ENCODE assay signal across 40 mouse cellular contexts in genomic region chr3:146625766-146626165, GRCm38 (mm10). TPM values are rescaled to one million over a fixed set of nuclear protein-coding genes. Genes with fewer than 3 reads are reported as not detected.
DNase-seq lines count a peak whose midpoint lies in the region; ATAC-seq lines count a peak whose summit lies in the region.
"Had no signal": no experiment of that assay in that cellular context is flagged by ENCODE, and none has a peak within 500 bp of the region (broad histone marks: within the 10 kb centered on the region; RNA-seq: fewer than 3 reads in every experiment).

No protein-coding gene starts in this region.

- DNase-seq in heart, adult 11 months = peak; percentile 64
- DNase-seq in right cerebral cortex, adult 18-20 months = peak; percentile 40
- DNase-seq in right cerebral cortex, postnatal 14 days = no peak
- peak; percentile 31 to 83 for DNase-seq in left cerebral cortex, postnatal 25 days (ENCODE audit: low spot score in 2 of 2)
- DNase-seq in c-Kit-positive CD71-positive TER-119-positive erythroid progenitor cells, embryonic 14.5 days (ENCODE audit: low spot score) = no peak
- DNase-seq in spleen, postnatal 4 days (ENCODE audit: low spot score in 2 of 2) = no peak
- DNase-seq: adrenal gland, postnatal 25 days; B cell, adult 2 months; cerebellum, adult 2 months; cerebellum, postnatal 25 days; gastrocnemius, adult 2 months; gastrocnemius, postnatal 36 days; heart, adult 2 months; heart, postnatal 10 days; kidney, adult 11 months; kidney, postnatal 14 days; liver; thymus, adult 18-20 months; thymus, postnatal 25 days had no signal

- H3K4me3 ChIP-seq in heart, embryonic 11.5 days (ENCODE audit: low read depth, low read length) = no peak overlapping the region
- H3K4me3 ChIP-seq: gastrocnemius, adult 2 months; heart, adult 2 months; heart, embryonic 13.5 days; liver, embryonic 15.5 days; lung, embryonic 15.5 days; midbrain, embryonic 10.5 days; midbrain, embryonic 15.5 days; neural tube, embryonic 15.5 days had no signal

- H3K9ac ChIP-seq in heart, embryonic 11.5 days (ENCODE audit: low read depth, low read length) = no peak overlapping the region
- H3K9ac ChIP-seq: heart, embryonic 13.5 days; hindbrain, embryonic 14.5 days; liver, embryonic 15.5 days; lung, embryonic 15.5 days; midbrain, embryonic 15.5 days; neural tube, embryonic 15.5 days had no signal

- intact Hi-C loops in left cerebral cortex, postnatal 25 days (cut with DNase I) = loop anchor here (1.0 kb wide), 1 partner anchor 86 kb away; no protein-coding TSS in a partner anchor

- 71% methylated on average over 4 of the region's 4 CpGs for WGBS in heart, embryonic 11.5 days (ENCODE audit: insufficient replicate concordance)

- no peaks in the 10 kb centered on the region for H3K9me3 ChIP-seq in heart, embryonic 11.5 days (replicated peaks; ENCODE audit: control insufficient read depth, low read length)
- H3K9me3 ChIP-seq: heart, embryonic 13.5 days; liver, embryonic 15.5 days; lung, embryonic 15.5 days; midbrain, embryonic 10.5 days; midbrain, embryonic 15.5 days; neural tube, embryonic 15.5 days had no signal

- no peak for ATAC-seq in heart, embryonic 11.5 days (replicated peaks; ENCODE audit: insufficient number of reproducible peaks, low FRiP score, low TSS enrichment)
- ATAC-seq: forebrain, embryonic 14.5 days; inflammation-experienced regulatory T-cells, adult 6 months; midbrain, embryonic 15.5 days had no signal

- no peak overlapping the region for H3K27ac ChIP-seq in heart, embryonic 11.5 days (ENCODE audit: low read depth, low read length)
- H3K27ac ChIP-seq: gastrocnemius, adult 2 months; heart, adult 2 months; heart, embryonic 13.5 days; hindbrain, embryonic 14.5 days; liver, embryonic 15.5 days; lung, embryonic 15.5 days; midbrain, embryonic 10.5 days; midbrain, embryonic 15.5 days; neural tube, embryonic 15.5 days had no signal

- no peaks in the 10 kb centered on the region for H3K4me1 ChIP-seq in heart, embryonic 11.5 days (ENCODE audit: control insufficient read depth, insufficient read depth, low read length)
- H3K4me1 ChIP-seq: liver, embryonic 15.5 days; lung, embryonic 15.5 days; midbrain, embryonic 15.5 days; neural tube, embryonic 15.5 days had no signal

- H3K36me3 ChIP-seq in heart, embryonic 11.5 days (ENCODE audit: control insufficient read depth, insufficient read depth, low read length) = no peaks in the 10 kb centered on the region
- H3K36me3 ChIP-seq: heart, embryonic 13.5 days; liver, embryonic 15.5 days; lung, embryonic 15.5 days; midbrain, embryonic 10.5 days; midbrain, embryonic 15.5 days; neural tube, embryonic 15.5 days had no signal

- H3K4me2 ChIP-seq in heart, embryonic 11.5 days = no peak overlapping the region
- H3K4me2 ChIP-seq: heart, embryonic 13.5 days; hindbrain, embryonic 14.5 days; liver, embryonic 15.5 days; lung, embryonic 15.5 days; midbrain, embryonic 15.5 days; neural tube, embryonic 15.5 days had no signal

- no peaks in the 10 kb centered on the region for H3K27me3 ChIP-seq in heart, embryonic 11.5 days (ENCODE audit: control insufficient read depth, insufficient read depth, low read length)
- H3K27me3 ChIP-seq: heart, embryonic 13.5 days; liver, embryonic 15.5 days; lung, embryonic 15.5 days; midbrain, embryonic 15.5 days; neural tube, embryonic 15.5 days had no signal

RNA-seq across cellular contexts. Expression of gene Dnase2b, which starts 10.4 kb away (rescaled TPM):
- not detected in 2 replicates for polyA plus RNA-seq in heart, embryonic 11.5 days (2014; fragmentation: Nextera tagmentation; extraction: Ambion mirVana)
- not detected for total RNA-seq in left cerebral cortex, postnatal 25 days (2021)
- total RNA-seq: adrenal gland, adult 18-20 months; adrenal gland, postnatal 25 days; gastrocnemius, postnatal 36 days; heart, adult 2 months; heart, postnatal 10 days; hematopoietic stem cell, adult 5-6 weeks; layer of hippocampus, adult 18-20 months; layer of hippocampus, postnatal 14 days; megakaryocyte progenitor cell, adult 5-6 weeks had no signal
- polyA plus RNA-seq: brain, embryonic 14.5 days; cerebellum, adult 2 months; embryonic facial prominence, embryonic 11.5 days; forebrain, embryonic 14.5 days; heart, adult 2 months; heart, embryonic 13.5 days; hindbrain, embryonic 14.5 days; inflammation-experienced regulatory T-cells, adult 6 months; kidney, embryonic 14.5 days; limb, embryonic 11.5 days; lung, embryonic 15.5 days; midbrain, embryonic 10.5 days; midbrain, embryonic 15.5 days; neural tube, embryonic 15.5 days; small intestine, adult 2 months had no signal

RNA-seq across cellular contexts. Expression of gene 4930503B20Rik, which starts 25.4 kb away (rescaled TPM):
- polyA plus RNA-seq in heart, embryonic 11.5 days (2014; fragmentation: Nextera tagmentation; extraction: Ambion mirVana) = not detected in 2 replicates
- under 1 TPM in 1 of 2 experiments, not detected in 1; 0.37 TPM for total RNA-seq in left cerebral cortex, postnatal 25 days (2021)
- total RNA-seq: adrenal gland, adult 18-20 months; gastrocnemius, adult 2 months; gastrocnemius, postnatal 36 days; heart, adult 2 months; heart, postnatal 10 days; hematopoietic stem cell, adult 5-6 weeks; layer of hippocampus, adult 18-20 months; layer of hippocampus, postnatal 14 days; megakaryocyte progenitor cell, adult 5-6 weeks had no signal
- polyA plus RNA-seq: cerebellum, adult 2 months; embryonic facial prominence, embryonic 11.5 days; forebrain, embryonic 14.5 days; heart, embryonic 13.5 days; hindbrain, embryonic 14.5 days; inflammation-experienced regulatory T-cells, adult 6 months; kidney, embryonic 14.5 days; limb, embryonic 11.5 days; liver, embryonic 15.5 days; midbrain, embryonic 10.5 days; midbrain, embryonic 15.5 days; neural tube, embryonic 15.5 days; small intestine, adult 2 months; stomach, embryonic 16.5 days had no signal

RNA-seq across cellular contexts. Expression of gene Uox, which starts 55.5 kb away (rescaled TPM):
- polyA plus RNA-seq in heart, embryonic 11.5 days (2014; fragmentation: Nextera tagmentation; extraction: Ambion mirVana) = not detected in 2 replicates
- total RNA-seq in left cerebral cortex, postnatal 25 days (2021) = under 1 TPM; 0.39 to 0.80 TPM
- total RNA-seq: adrenal gland, postnatal 25 days; gastrocnemius, adult 2 months; heart, adult 2 months; heart, postnatal 10 days; hematopoietic stem cell, adult 5-6 weeks; layer of hippocampus, postnatal 14 days; megakaryocyte progenitor cell, adult 5-6 weeks had no signal
- polyA plus RNA-seq: brain, embryonic 14.5 days; embryonic facial prominence, embryonic 11.5 days; forebrain, embryonic 14.5 days; heart, adult 2 months; hindbrain, embryonic 14.5 days; kidney, embryonic 14.5 days; limb, embryonic 11.5 days; midbrain, embryonic 10.5 days; midbrain, embryonic 15.5 days; neural tube, embryonic 15.5 days had no signal

RNA-seq across cellular contexts. Expression of gene Samd13, which starts 59.6 kb away (rescaled TPM):
- 1.2 and 1.7 TPM in 2 replicates for polyA plus RNA-seq in heart, embryonic 11.5 days (2014; fragmentation: Nextera tagmentation; extraction: Ambion mirVana)
- total RNA-seq in left cerebral cortex, postnatal 25 days (2021) = 1 to 10 TPM in 1 of 2 experiments, not detected in 1; 1.1 TPM
- total RNA-seq: layer of hippocampus, adult 18-20 months; layer of hippocampus, postnatal 14 days had no signal
- polyA plus RNA-seq: brain, embryonic 14.5 days; cerebellum, adult 2 months; small intestine, adult 2 months had no signal

Comparison
In these comparisons a context has a peak if more than half of its experiments do, and no peak if none do; other contexts are left out.
1. DNase-seq: peak in heart, adult 11 months (single experiment), right cerebral cortex, adult 18-20 months (single experiment) and left cerebral cortex, postnatal 25 days (2 of 2); none in right cerebral cortex, postnatal 14 days (single experiment), c-Kit-positive CD71-positive TER-119-positive erythroid progenitor cells, embryonic 14.5 days (single experiment) and spleen, postnatal 4 days (0 of 2).